Comparison of ENCODE assay signal across 9 mouse cellular contexts in the genomic region with DNA sequence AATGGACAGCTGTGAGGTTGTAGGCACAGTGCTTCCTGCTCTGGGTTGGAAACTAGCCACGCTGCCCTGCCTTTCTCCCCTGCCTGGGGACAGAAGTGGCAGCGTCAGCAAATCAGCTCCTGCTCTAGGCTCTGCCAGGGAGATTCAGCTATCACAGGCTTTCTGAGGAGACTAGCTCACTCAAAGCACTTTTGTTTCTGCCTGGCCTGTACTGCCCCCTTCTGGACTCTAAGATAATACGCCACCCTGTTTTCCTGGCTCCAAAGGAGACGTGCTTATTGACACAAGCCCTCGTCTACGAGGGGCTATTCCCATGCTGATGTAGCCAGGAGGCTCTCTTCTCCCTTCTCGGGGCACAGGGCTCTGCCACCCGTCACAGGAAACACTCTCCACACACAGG. TPM values are rescaled to one million over a fixed set of nuclear protein-coding genes. Genes with fewer than 3 reads are reported as not detected.
A peak's percentile ranks its signal among the peaks of the same experiment; 100 is the strongest.
DNase-seq lines count a peak whose midpoint lies in the region; ATAC-seq and TF ChIP-seq lines count a peak whose summit lies in the region.
"Had no signal": no experiment of that assay in that cellular context is flagged by ENCODE, and none has a peak within 500 bp of the region (broad histone marks: within the 10 kb centered on the region; RNA-seq: fewer than 3 reads in every experiment).

No protein-coding gene starts in this region.

- no peaks in the 10 kb centered on the region for H3K79me3 ChIP-seq in C2C12 (ENCODE audit: low read depth)

- no peak for TF ChIP-seq POLR2A in bone marrow, adult 2 months (IDR thresholded peaks at IDR 0.05; ENCODE audit: borderline replicate concordance, control insufficient read depth, low read depth, low read length)

- ATAC-seq in heart, embryonic 15.5 days (replicated peaks; ENCODE audit: insufficient number of reproducible peaks, insufficient read depth, low FRiP score, low read depth): peak; percentile 51; the same call in 1 of the 2 replicates
- peak; percentile 58 for ATAC-seq in kidney, embryonic 16.5 days (ENCODE audit: low FRiP score, low TSS enrichment)
- peak; percentile 71 for ATAC-seq in midbrain, embryonic 16.5 days
- peak; percentile 60 for ATAC-seq in stomach, postnatal 0 days (ENCODE audit: low FRiP score, low TSS enrichment)

- peaks cover 44% of the 10 kb centered on the region for H3K36me3 ChIP-seq in C2C12 (ENCODE audit: control insufficient read depth, insufficient read depth)
- H3K36me3 ChIP-seq in forebrain, embryonic 10.5 days (replicated peaks): peaks cover 58% of the 10 kb centered on the region
- peaks cover 55% of the 10 kb centered on the region for H3K36me3 ChIP-seq in heart, embryonic 15.5 days
- H3K36me3 ChIP-seq in kidney, embryonic 16.5 days (ENCODE audit: insufficient read depth, low read length): peaks cover 35% of the 10 kb centered on the region
- peaks cover 10% of the 10 kb centered on the region for H3K36me3 ChIP-seq in midbrain, embryonic 16.5 days (ENCODE audit: control insufficient read depth, insufficient read depth, low read length)
- peaks cover 26% of the 10 kb centered on the region for H3K36me3 ChIP-seq in stomach, postnatal 0 days (ENCODE audit: control insufficient read depth, insufficient read depth, low read length)

- no peak for TF ChIP-seq EP300 in stomach, postnatal 0 days (optimal IDR thresholded peaks at IDR 0.05)

- no peak overlapping the region for H3K9ac ChIP-seq in heart, embryonic 15.5 days
- H3K9ac ChIP-seq in kidney, embryonic 16.5 days (replicated peaks; ENCODE audit: low read length): no peak overlapping the region
- peak overlapping the region; percentile 15; the same call in 1 of the 2 replicates for H3K9ac ChIP-seq in midbrain, embryonic 16.5 days (ENCODE audit: low read depth, low read length)
- no peak overlapping the region for H3K9ac ChIP-seq in stomach, postnatal 0 days (ENCODE audit: low read length)
- H3K9ac ChIP-seq: embryonic facial prominence, embryonic 12.5 days had no signal

- H3K4me2 ChIP-seq in heart, embryonic 15.5 days: no peak overlapping the region
- no peak overlapping the region for H3K4me2 ChIP-seq in kidney, embryonic 16.5 days (replicated peaks; ENCODE audit: low read depth, low read length)
- H3K4me2 ChIP-seq in midbrain, embryonic 16.5 days (ENCODE audit: low read length): no peak overlapping the region
- no peak overlapping the region for H3K4me2 ChIP-seq in stomach, postnatal 0 days (replicated peaks; ENCODE audit: low read depth)
- H3K4me2 ChIP-seq: embryonic facial prominence, embryonic 12.5 days had no signal

- H3K27me3 ChIP-seq in C2C12 (ENCODE audit: control insufficient read depth, insufficient read depth, insufficient read length): no peaks in the 10 kb centered on the region
- no peaks in the 10 kb centered on the region for H3K27me3 ChIP-seq in forebrain, embryonic 10.5 days (ENCODE audit: poor library complexity, severe bottlenecking)
- no peaks in the 10 kb centered on the region for H3K27me3 ChIP-seq in heart, embryonic 15.5 days
- H3K27me3 ChIP-seq in kidney, embryonic 16.5 days (ENCODE audit: insufficient read depth, low read length): no peaks in the 10 kb centered on the region
- H3K27me3 ChIP-seq in midbrain, embryonic 16.5 days (ENCODE audit: control insufficient read depth, insufficient read depth, low read depth, low read length): no peaks in the 10 kb centered on the region
- no peaks in the 10 kb centered on the region for H3K27me3 ChIP-seq in stomach, postnatal 0 days (ENCODE audit: control insufficient read depth, insufficient read depth, low read length)
- H3K27me3 ChIP-seq: embryonic facial prominence, embryonic 12.5 days had no signal

- peaks cover 2% of the 10 kb centered on the region for H3K79me2 ChIP-seq in C2C12 (ENCODE audit: control insufficient read depth, insufficient read depth)

- DNase-seq in forebrain, embryonic 10.5 days (ENCODE audit: extremely low spot score, low spot score): peak; percentile 67
- peak; percentile 45 for DNase-seq in liver
- DNase-seq in stomach, postnatal 0 days (ENCODE audit: low spot score): peak; percentile 51

- no peak overlapping the region for H3ac ChIP-seq in C2C12 (ENCODE audit: control insufficient read depth, insufficient read length, low read depth)

- 27% methylated on average over 8 of the region's 8 CpGs for WGBS in bone marrow, adult 2 months
- WGBS in forebrain, embryonic 10.5 days: 9% methylated on average over 8 of the region's 8 CpGs
- WGBS in heart, embryonic 15.5 days: 9% methylated on average over 8 of the region's 8 CpGs
- 10% methylated on average over 8 of the region's 8 CpGs for WGBS in kidney, embryonic 16.5 days
- 3% methylated on average over 8 of the region's 8 CpGs for WGBS in midbrain, embryonic 16.5 days
- WGBS in stomach, postnatal 0 days: 10% methylated on average over 8 of the region's 8 CpGs

- TF ChIP-seq CTCF in C2C12 (IDR thresholded peaks at IDR 0.05; ENCODE audit: control insufficient read depth, insufficient read depth, insufficient read length): peak; percentile 46
- TF ChIP-seq CTCF in bone marrow, adult 2 months (IDR thresholded peaks at IDR 0.05; ENCODE audit: control insufficient read depth, insufficient read depth, low read length): peak; percentile 51; the same call in 1 of the 2 replicates
- TF ChIP-seq CTCF in stomach, postnatal 0 days (IDR thresholded peaks at IDR 0.05; ENCODE audit: low read depth): peak; percentile 89

- no peak overlapping the region for H3K4me3 ChIP-seq in C2C12 (ENCODE audit: insufficient read depth, poor library complexity, severe bottlenecking)
- H3K4me3 ChIP-seq in bone marrow, adult 2 months (replicated peaks; ENCODE audit: control insufficient read depth, low read depth, low read length): no peak overlapping the region
- no peak overlapping the region for H3K4me3 ChIP-seq in forebrain, embryonic 10.5 days
- no peak overlapping the region for H3K4me3 ChIP-seq in heart, embryonic 15.5 days
- H3K4me3 ChIP-seq in kidney, embryonic 16.5 days (ENCODE audit: low read length): no peak overlapping the region
- H3K4me3 ChIP-seq in midbrain, embryonic 16.5 days (ENCODE audit: low read depth, low read length): no peak overlapping the region
- no peak overlapping the region for H3K4me3 ChIP-seq in stomach, postnatal 0 days (ENCODE audit: low read depth, low read length)
- H3K4me3 ChIP-seq: embryonic facial prominence, embryonic 12.5 days had no signal

- H3K27ac ChIP-seq in bone marrow, adult 2 months (ENCODE audit: control insufficient read depth, insufficient read depth, low read depth, low read length, poor library complexity): no peak overlapping the region
- H3K27ac ChIP-seq in forebrain, embryonic 10.5 days: peak overlapping the region; percentile 63
- H3K27ac ChIP-seq in heart, embryonic 15.5 days: 0 out of 2 replicates have a peak overlapping the region, but pooled peaks have one; percentile 13
- no peak overlapping the region for H3K27ac ChIP-seq in kidney, embryonic 16.5 days (ENCODE audit: low read length)
- 0 out of 2 replicates have a peak overlapping the region, but pooled peaks have one; percentile 2 for H3K27ac ChIP-seq in midbrain, embryonic 16.5 days (ENCODE audit: low read length)
- no peak overlapping the region for H3K27ac ChIP-seq in stomach, postnatal 0 days (replicated peaks)
- H3K27ac ChIP-seq: embryonic facial prominence, embryonic 12.5 days had no signal

- H3K4me1 ChIP-seq in bone marrow, adult 2 months (ENCODE audit: control insufficient read depth, insufficient read depth, low read length): no peaks in the 10 kb centered on the region
- peaks cover 22% of the 10 kb centered on the region for H3K4me1 ChIP-seq in forebrain, embryonic 10.5 days
- peaks cover 10% of the 10 kb centered on the region for H3K4me1 ChIP-seq in heart, embryonic 15.5 days (replicated peaks)
- no peaks in the 10 kb centered on the region for H3K4me1 ChIP-seq in kidney, embryonic 16.5 days (ENCODE audit: insufficient read depth, low read length)
- H3K4me1 ChIP-seq in midbrain, embryonic 16.5 days (ENCODE audit: control insufficient read depth, insufficient read depth, low read length): 0 out of 2 replicates have a peak, but pooled peaks cover 4% of the 10 kb centered on the region
- H3K4me1 ChIP-seq in stomach, postnatal 0 days (replicated peaks; ENCODE audit: control insufficient read depth, insufficient read depth): no peaks in the 10 kb centered on the region

- H3K9me3 ChIP-seq in forebrain, embryonic 10.5 days: no peaks in the 10 kb centered on the region
- H3K9me3 ChIP-seq in heart, embryonic 15.5 days (replicated peaks): no peaks in the 10 kb centered on the region
- H3K9me3 ChIP-seq in kidney, embryonic 16.5 days (ENCODE audit: low read length): no peaks in the 10 kb centered on the region
- no peaks in the 10 kb centered on the region for H3K9me3 ChIP-seq in midbrain, embryonic 16.5 days (replicated peaks; ENCODE audit: control insufficient read depth, low read length, poor library complexity, severe bottlenecking)
- no peaks in the 10 kb centered on the region for H3K9me3 ChIP-seq in stomach, postnatal 0 days (ENCODE audit: control insufficient read depth, low read length)
- H3K9me3 ChIP-seq: embryonic facial prominence, embryonic 12.5 days had no signal

TF ChIP-seq in C2C12, 6 proteins besides CTCF, POLR2A, EP300 and RAD21 (continues in another document):
- no peak for TF ChIP-seq USF1 (IDR thresholded peaks at IDR 0.05; ENCODE audit: low read depth)
- no peak for TF ChIP-seq MAX (IDR thresholded peaks at IDR 0.05)
- TF ChIP-seq MYOD1 (IDR thresholded peaks at IDR 0.05; ENCODE audit: control insufficient read depth, insufficient read length, low read depth): no peak

RNA-seq across cellular contexts. Expression of gene Il10, which starts 33.6 kb away (rescaled TPM):
- not detected for polyA plus RNA-seq in C2C12 (2012; fragmentation: generic; extraction: Trizol)
- 1.1 TPM in 1 of 2 replicates, not detected in the other for polyA plus RNA-seq in bone marrow, adult 2 months (2011; ENCODE audit: insufficient read depth, insufficient read length, low replicate concordance, missing spikeins)
- not detected in 2 replicates for polyA plus RNA-seq in forebrain, embryonic 10.5 days (2016; fragmentation: Nextera tagmentation; extraction: Ambion mirVana)
- 0.42 TPM in 1 of 2 replicates, not detected in the other for polyA plus RNA-seq in heart, embryonic 15.5 days (2015; fragmentation: Nextera tagmentation; extraction: Ambion mirVana)
- polyA plus RNA-seq in kidney, embryonic 16.5 days (2015; fragmentation: Nextera tagmentation; extraction: Ambion mirVana): not detected in 2 replicates
- polyA plus RNA-seq in midbrain, embryonic 16.5 days (2015; fragmentation: Nextera tagmentation; extraction: Ambion mirVana): not detected in 2 replicates
- polyA plus RNA-seq in stomach, postnatal 0 days (2015; fragmentation: Nextera tagmentation; extraction: Ambion mirVana): not detected in 2 replicates
- polyA plus RNA-seq: embryonic facial prominence, embryonic 12.5 days had no signal

RNA-seq across cellular contexts. Expression of gene Mapkapk2, which starts 44.4 kb away (rescaled TPM):
- polyA plus RNA-seq in C2C12 (2012; fragmentation: generic; extraction: Trizol): 87.0 TPM
- 22.7 and 38.1 TPM in 2 replicates for polyA plus RNA-seq in bone marrow, adult 2 months (2011; ENCODE audit: insufficient read depth, insufficient read length, low replicate concordance, missing spikeins)
- polyA plus RNA-seq in forebrain, embryonic 10.5 days (2016; fragmentation: Nextera tagmentation; extraction: Ambion mirVana): 41.1 and 41.3 TPM in 2 replicates
- 57.5 and 69.4 TPM in 2 replicates for polyA plus RNA-seq in heart, embryonic 15.5 days (2015; fragmentation: Nextera tagmentation; extraction: Ambion mirVana)
- polyA plus RNA-seq in kidney, embryonic 16.5 days (2015; fragmentation: Nextera tagmentation; extraction: Ambion mirVana): 26.5 and 43.9 TPM in 2 replicates
- polyA plus RNA-seq in midbrain, embryonic 16.5 days (2015; fragmentation: Nextera tagmentation; extraction: Ambion mirVana): 12.6 and 14.9 TPM in 2 replicates
- 34.6 and 35.4 TPM in 2 replicates for polyA plus RNA-seq in stomach, postnatal 0 days (2015; fragmentation: Nextera tagmentation; extraction: Ambion mirVana)

Comparison
In these comparisons a context has a peak if more than half of its experiments do, and no peak if none do; other contexts are left out.
1. H3K27ac ChIP-seq: peak in forebrain, embryonic 10.5 days (single experiment), heart, embryonic 15.5 days (single experiment) and midbrain, embryonic 16.5 days (single experiment); none in bone marrow, adult 2 months (single experiment), kidney, embryonic 16.5 days (single experiment) and stomach, postnatal 0 days (single experiment).
2. Peak in every context shown above with its lines, with median percentiles within 50 percentile points of each other: CTCF ChIP-seq, DNase-seq and ATAC-seq.